Mouse (Mus musculus): ENCODE measurements around the gene Slc38a2. TPM values are rescaled to one million over a fixed set of nuclear protein-coding genes. Genes with fewer than 3 reads are reported as not detected.

Gene Slc38a2
- polyA plus RNA-seq (2012; rRNA removed), result 23.0 and 37.9 TPM in 2 replicates

GRCm38 (mm10) chr15:96699521-96700511 lies at the start of gene Slc38a2:
TSS of gene Slc38a2 (minus strand) at chr15:96699730.
- Histone ChIP-seq H3K4me3 (replicated peaks; ENCODE audit: extremely low read depth, low read depth, low read length) (peak within 1 kb of the TSS; percentile 97), H3K4me1 (ENCODE audit: control insufficient read depth, insufficient read depth, low read length) (peaks cover 9% of the 10 kb centered on the region; the same call in 1 of the 2 replicates)
- DNase-seq, result peak; percentile 92
- TF ChIP-seq CTCF (IDR thresholded peaks at IDR 0.05; ENCODE audit: insufficient read depth, low read length) (no peak), POLR2A (IDR thresholded peaks at IDR 0.05; ENCODE audit: borderline replicate concordance, extremely low read depth, low read depth, low read length) (peak; percentile 98)
- WGBS, result under 1% methylated on average over 73 of the region's 76 CpGs

- H3K4me1 ChIP-seq (ENCODE audit: control insufficient read depth, insufficient read depth, low read length), result 0 out of 2 replicates have a peak, but pooled peaks cover 2% of the 10 kb centered on the region
- TF ChIP-seq CTCF (IDR thresholded peaks at IDR 0.05; ENCODE audit: insufficient read depth, low read length) (no peak), POLR2A (IDR thresholded peaks at IDR 0.05; ENCODE audit: borderline replicate concordance, extremely low read depth, low read depth, low read length) (no peak)
- no peak overlapping the region for H3K4me3 ChIP-seq (replicated peaks; ENCODE audit: extremely low read depth, low read depth, low read length)
- WGBS, result 61% methylated on average over 10 of the region's 10 CpGs
- DNase-seq, result no peak
These were observed 49.6 kb upstream of the Slc38a2 start for GRCm38 (mm10) chr15:96749101-96749500.

- 54% methylated on average over 11 of the region's 11 CpGs for WGBS
- TF ChIP-seq CTCF (IDR thresholded peaks at IDR 0.05; ENCODE audit: insufficient read depth, low read length) (no peak), POLR2A (IDR thresholded peaks at IDR 0.05; ENCODE audit: borderline replicate concordance, extremely low read depth, low read depth, low read length) (no peak)
- DNase-seq, result no peak
- no peak overlapping the region for H3K4me3 ChIP-seq (replicated peaks; ENCODE audit: extremely low read depth, low read depth, low read length)
- peaks cover 13% of the 10 kb centered on the region for H3K4me1 ChIP-seq (ENCODE audit: control insufficient read depth, insufficient read depth, low read length)
These were observed 48.0 kb upstream of the Slc38a2 start for GRCm38 (mm10) chr15:96747551-96747950.

GRCm38 (mm10) chr15:96746986-96747385 lies 47.5 kb upstream of the Slc38a2 start:
- TF ChIP-seq POLR2A (IDR thresholded peaks at IDR 0.05; ENCODE audit: borderline replicate concordance, extremely low read depth, low read depth, low read length), result no peak
- TF ChIP-seq CTCF (IDR thresholded peaks at IDR 0.05; ENCODE audit: insufficient read depth, low read length), result no peak
- no peak overlapping the region for H3K4me3 ChIP-seq (replicated peaks; ENCODE audit: extremely low read depth, low read depth, low read length)
- 79% methylated on average over 6 of the region's 6 CpGs for whole genome bisulfite sequencing
- DNase-seq, result no peak
- H3K4me1 ChIP-seq (ENCODE audit: control insufficient read depth, insufficient read depth, low read length), result peaks cover 13% of the 10 kb centered on the region

- no peak for DNase-seq
- WGBS, result 100% methylated on average over 1 of the region's 1 CpGs
- Histone ChIP-seq H3K4me1 (ENCODE audit: control insufficient read depth, insufficient read depth, low read length) (peaks cover 13% of the 10 kb centered on the region), H3K4me3 (replicated peaks; ENCODE audit: extremely low read depth, low read depth, low read length) (no peak overlapping the region)
- TF ChIP-seq CTCF (IDR thresholded peaks at IDR 0.05; ENCODE audit: insufficient read depth, low read length), result no peak
- no peak for TF ChIP-seq POLR2A (IDR thresholded peaks at IDR 0.05; ENCODE audit: borderline replicate concordance, extremely low read depth, low read depth, low read length)
These were observed 45.8 kb upstream of the Slc38a2 start for GRCm38 (mm10) chr15:96745299-96745698.

GRCm38 (mm10) chr15:96744882-96745296 lies 45.4 kb upstream of the Slc38a2 start:
- Histone ChIP-seq H3K4me1 (ENCODE audit: control insufficient read depth, insufficient read depth, low read length) (peaks cover 13% of the 10 kb centered on the region), H3K4me3 (replicated peaks; ENCODE audit: extremely low read depth, low read depth, low read length) (no peak overlapping the region)
- WGBS, result 87% methylated on average over 5 of the region's 5 CpGs
- no peak for DNase-seq
- TF ChIP-seq POLR2A (IDR thresholded peaks at IDR 0.05; ENCODE audit: borderline replicate concordance, extremely low read depth, low read depth, low read length) (no peak), CTCF (IDR thresholded peaks at IDR 0.05; ENCODE audit: insufficient read depth, low read length) (no peak)

- DNase-seq, result peak; percentile 33
- TF ChIP-seq CTCF (IDR thresholded peaks at IDR 0.05; ENCODE audit: insufficient read depth, low read length) (no peak), POLR2A (IDR thresholded peaks at IDR 0.05; ENCODE audit: borderline replicate concordance, extremely low read depth, low read depth, low read length) (no peak)
- H3K4me1 ChIP-seq (ENCODE audit: control insufficient read depth, insufficient read depth, low read length), result peaks cover 13% of the 10 kb centered on the region
- WGBS, result 28% methylated on average over 18 of the region's 18 CpGs
- H3K4me3 ChIP-seq (replicated peaks; ENCODE audit: extremely low read depth, low read depth, low read length), result no peak overlapping the region
These were observed 44.8 kb upstream of the Slc38a2 start for GRCm38 (mm10) chr15:96744153-96744881.

GRCm38 (mm10) chr15:96743257-96743656 lies 43.7 kb upstream of the Slc38a2 start:
- Histone ChIP-seq H3K4me1 (ENCODE audit: control insufficient read depth, insufficient read depth, low read length) (peaks cover 13% of the 10 kb centered on the region), H3K4me3 (replicated peaks; ENCODE audit: extremely low read depth, low read depth, low read length) (no peak overlapping the region)
- 23% methylated on average over 6 of the region's 6 CpGs for WGBS
- DNase-seq, result peak; percentile 40
- TF ChIP-seq POLR2A (IDR thresholded peaks at IDR 0.05; ENCODE audit: borderline replicate concordance, extremely low read depth, low read depth, low read length), result no peak; the same call in 1 of the 2 replicates

- DNase-seq, result no peak
- TF ChIP-seq CTCF (IDR thresholded peaks at IDR 0.05; ENCODE audit: insufficient read depth, low read length) (no peak), POLR2A (IDR thresholded peaks at IDR 0.05; ENCODE audit: borderline replicate concordance, extremely low read depth, low read depth, low read length) (no peak)
- peaks cover 11% of the 10 kb centered on the region for H3K4me1 ChIP-seq (ENCODE audit: control insufficient read depth, insufficient read depth, low read length)
- no peak overlapping the region for H3K4me3 ChIP-seq (replicated peaks; ENCODE audit: extremely low read depth, low read depth, low read length)
- WGBS, result 87% methylated on average over 16 of the region's 16 CpGs
These were observed 43.2 kb upstream of the Slc38a2 start for GRCm38 (mm10) chr15:96742591-96743241.

Data from lung, adult 2 months (tissue).